Mouse (Mus musculus) kidney, embryonic 14.5 days (tissue): ENCODE measurements around the gene Csmd2. TPM values are rescaled to one million over a fixed set of nuclear protein-coding genes. Genes with fewer than 3 reads are reported as not detected.
"Not testable (repeated sequence)": the region's sequence is repeated elsewhere in the genome, so short reads cannot be mapped to it uniquely, and the experiment has no call there.

Experiments
- ATAC-seq: fragments of 200-750 bp; cut with Nextera tagmentation; 2 replicates; pipeline ENCODE4 v1.8.0; 2017; ENCODE audit warnings: moderate number of reproducible peaks, mild to moderate bottlenecking, moderate TSS enrichment, moderate library complexity; ENCODE audit not compliant: low FRiP score, low TSS enrichment
- H3K27ac ChIP-seq: fragments of 300-500 bp; sonication (generic); 2 replicates; pipeline ENCODE4 v1.5.1; 2014; ENCODE audit warnings: low read depth, mild to moderate bottlenecking, low read length, moderate library complexity, mixed read lengths
- H3K27me3 ChIP-seq: fragments of 300-500 bp; sonication (generic); 2 replicates; pipeline ENCODE4 v1.6.1; 2014; ENCODE audit warnings: mild to moderate bottlenecking, low read length; ENCODE audit not compliant: control insufficient read depth, insufficient read depth
- H3K36me3 ChIP-seq: fragments of 300-500 bp; sonication (generic); 2 replicates; pipeline ENCODE4 v1.6.1; 2014; ENCODE audit warnings: low read length, mixed read lengths; ENCODE audit not compliant: control insufficient read depth, insufficient read depth
- H3K4me1 ChIP-seq: fragments of 300-500 bp; sonication (generic); 2 replicates; pipeline ENCODE4 v1.6.1; 2014; ENCODE audit warnings: low read length, mixed read lengths; ENCODE audit not compliant: control insufficient read depth, insufficient read depth
- H3K4me2 ChIP-seq: fragments of 300-500 bp; sonication (generic); replicated peaks from 2 replicates; pipeline ENCODE4 v1.6.1; 2014; ENCODE audit warnings: low read depth, mild to moderate bottlenecking, low read length
- H3K4me3 ChIP-seq: fragments of 300-500 bp; sonication (generic); 2 replicates; pipeline ENCODE4 v1.5.1; 2014; ENCODE audit warnings: mild to moderate bottlenecking, low read length
- H3K9ac ChIP-seq: fragments of 300-500 bp; sonication (generic); 2 replicates; pipeline ENCODE4 v1.6.1; 2014; ENCODE audit warnings: low read depth, mild to moderate bottlenecking, low read length, moderate library complexity
- H3K9me3 ChIP-seq: fragments of 300-500 bp; sonication (generic); 2 replicates; pipeline ENCODE4 v1.6.1; 2016; ENCODE audit warnings: low read length; ENCODE audit not compliant: control insufficient read depth
- WGBS: fragments of 180-500 bp; shearing (Covaris S2); extraction: QIAGEN DNeasy Blood & Tissue Kit; methylation state at CpG from one replicate; pipeline ENCODE4 v1.1.7; 2014; 5-methylcytosine and 5-hydroxymethylcytosine counted together
- polyA plus RNA-seq: library from polyadenylated mRNA; unstranded; fragments of >200 nt; fragmentation: Nextera tagmentation; extraction: Ambion mirVana; gene quantifications from 2 replicates; pipeline ENCODE4 v1.2.1, GENCODE M21; 2014

The Csmd2 gene
- polyA plus RNA-seq, 1 experiment from 2014 or later: 0.01 TPM

- Histone ChIP-seq H3K4me2 (no peak overlapping the region), H3K4me1 (no peaks in the 10 kb centered on the region), H3K9me3 (no peaks in the 10 kb centered on the region), H3K27ac (no peak overlapping the region), H3K27me3 (no peaks in the 10 kb centered on the region), H3K9ac (no peak overlapping the region), H3K4me3 (no peak overlapping the region), H3K36me3 (no peaks in the 10 kb centered on the region)
- WGBS: 76% methylated on average over 11 of the region's 11 CpGs
- no peak for ATAC-seq
These were observed 502.0 kb downstream of the Csmd2 start for GRCm38 (mm10) chr4:128489521-128490100.

- no peak overlapping the region for H3K27ac ChIP-seq
- H3K9ac ChIP-seq: no peak overlapping the region
- no peak overlapping the region for H3K4me2 ChIP-seq
- no peak overlapping the region for H3K4me3 ChIP-seq
- no peaks in the 10 kb centered on the region for H3K9me3 ChIP-seq
- H3K27me3 ChIP-seq: no peaks in the 10 kb centered on the region
- no peaks in the 10 kb centered on the region for H3K4me1 ChIP-seq
- WGBS: 79% methylated on average over 8 of the region's 8 CpGs
- ATAC-seq: no peak
- no peaks in the 10 kb centered on the region for H3K36me3 ChIP-seq
These were observed 504.4 kb downstream of the Csmd2 start for GRCm38 (mm10) chr4:128492055-128492454.

- Histone ChIP-seq H3K9ac (no peak overlapping the region), H3K4me2 (no peak overlapping the region), H3K27ac (no peak overlapping the region), H3K4me3 (no peak overlapping the region), H3K9me3 (no peaks in the 10 kb centered on the region), H3K36me3 (no peaks in the 10 kb centered on the region), H3K27me3 (no peaks in the 10 kb centered on the region), H3K4me1 (no peaks in the 10 kb centered on the region)
- 75% methylated on average over 2 of the region's 2 CpGs for WGBS
- no peak for ATAC-seq
These were observed 512.3 kb downstream of the Csmd2 start for GRCm38 (mm10) chr4:128499980-128500379.

- no peak overlapping the region for H3K4me2 ChIP-seq
- H3K4me1 ChIP-seq: no peaks in the 10 kb centered on the region
- WGBS: 28% methylated on average over 10 of the region's 10 CpGs
- ATAC-seq: no peak
- H3K27ac ChIP-seq: no peak overlapping the region
- no peak overlapping the region for H3K4me3 ChIP-seq
- no peaks in the 10 kb centered on the region for H3K36me3 ChIP-seq
- H3K9ac ChIP-seq: no peak overlapping the region
- no peaks in the 10 kb centered on the region for H3K27me3 ChIP-seq
- no peaks in the 10 kb centered on the region for H3K9me3 ChIP-seq
These were observed 519.2 kb downstream of the Csmd2 start for GRCm38 (mm10) chr4:128506878-128507277.

- Histone ChIP-seq H3K36me3 (no peaks in the 10 kb centered on the region), H3K9ac (no peak overlapping the region), H3K4me1 (no peaks in the 10 kb centered on the region), H3K4me3 (no peak overlapping the region), H3K9me3 (no peaks in the 10 kb centered on the region), H3K27ac (no peak overlapping the region), H3K27me3 (no peaks in the 10 kb centered on the region), H3K4me2 (no peak overlapping the region)
- 66% methylated on average over 5 of the region's 5 CpGs for WGBS
- ATAC-seq: no peak
These were observed 522.2 kb downstream of the Csmd2 start for GRCm38 (mm10) chr4:128509885-128510284.

- no peak for ATAC-seq
- Histone ChIP-seq H3K4me1 (no peaks in the 10 kb centered on the region), H3K27me3 (no peaks in the 10 kb centered on the region), H3K4me2 (no peak overlapping the region), H3K36me3 (no peaks in the 10 kb centered on the region), H3K9ac (no peak overlapping the region), H3K9me3 (no peaks in the 10 kb centered on the region), H3K4me3 (no peak overlapping the region), H3K27ac (no peak overlapping the region)
- 85% methylated on average over 5 of the region's 5 CpGs for WGBS
These were observed 526.8 kb downstream of the Csmd2 start for GRCm38 (mm10) chr4:128514496-128514895.

- WGBS: 90% methylated on average over 6 of the region's 6 CpGs
- Histone ChIP-seq H3K27me3 (no peaks in the 10 kb centered on the region), H3K36me3 (no peaks in the 10 kb centered on the region), H3K4me1 (no peaks in the 10 kb centered on the region), H3K4me2 (no peak overlapping the region), H3K27ac (no peak overlapping the region), H3K4me3 (no peak overlapping the region), H3K9ac (no peak overlapping the region), H3K9me3 (no peaks in the 10 kb centered on the region)
- ATAC-seq: no peak
These were observed 533.6 kb downstream of the Csmd2 start for GRCm38 (mm10) chr4:128521276-128521675.

GRCm38 (mm10) chr4:128543378-128543777 lies 555.7 kb downstream of the Csmd2 start:
- Histone ChIP-seq H3K9ac (no peak overlapping the region), H3K27me3 (no peaks in the 10 kb centered on the region), H3K4me3 (no peak overlapping the region), H3K4me2 (no peak overlapping the region), H3K36me3 (no peaks in the 10 kb centered on the region), H3K27ac (no peak overlapping the region), H3K4me1 (no peaks in the 10 kb centered on the region), H3K9me3 (no peaks in the 10 kb centered on the region)
- 32% methylated on average over 2 of the region's 2 CpGs for WGBS
- no peak for ATAC-seq

GRCm38 (mm10) chr4:128543956-128544486 lies 556.4 kb downstream of the Csmd2 start:
- 91% methylated on average over 2 of the region's 2 CpGs for whole genome bisulfite sequencing
- not testable (repeated sequence) for H3K4me2 ChIP-seq, H3K27me3 ChIP-seq, H3K4me3 ChIP-seq, H3K27ac ChIP-seq, H3K36me3 ChIP-seq, H3K9ac ChIP-seq, H3K4me1 ChIP-seq, ATAC-seq, H3K9me3 ChIP-seq
